Mouse (Mus musculus) kidney, embryonic 16.5 days (tissue): Measurements from ENCODE around the gene Polr2j. TPM values are rescaled to one million over a fixed set of nuclear protein-coding genes. Genes with fewer than 3 reads are reported as not detected.

Source experiments
- ATAC-seq: fragments of 200-750 bp; cut with Nextera tagmentation; 2 replicates; pipeline ENCODE4 v1.8.0; 2017; ENCODE audit warnings: moderate TSS enrichment; ENCODE audit not compliant: low FRiP score, low TSS enrichment
- H3K27ac ChIP-seq: fragments of 300-500 bp; sonication (generic); 2 replicates; pipeline ENCODE4 v1.5.1; 2014; ENCODE audit warnings: low read length
- H3K27me3 ChIP-seq: fragments of 300-500 bp; sonication (generic); 2 replicates; pipeline ENCODE4 v1.6.1; 2014; ENCODE audit warnings: low read length, control low read depth, mixed read lengths; ENCODE audit not compliant: insufficient read depth
- H3K36me3 ChIP-seq: fragments of 300-500 bp; sonication (generic); 2 replicates; pipeline ENCODE4 v1.6.1; 2014; ENCODE audit warnings: low read length, control low read depth, mixed read lengths; ENCODE audit not compliant: insufficient read depth
- H3K4me1 ChIP-seq: fragments of 300-500 bp; sonication (generic); 2 replicates; pipeline ENCODE4 v1.6.1; 2014; ENCODE audit warnings: low read length, control low read depth, mixed read lengths; ENCODE audit not compliant: insufficient read depth
- H3K4me2 ChIP-seq: fragments of 300-500 bp; sonication (generic); replicated peaks from 2 replicates; pipeline ENCODE4 v1.6.1; 2014; ENCODE audit warnings: low read depth, low read length
- H3K4me3 ChIP-seq: fragments of 300-500 bp; sonication (generic); 2 replicates; pipeline ENCODE4 v1.5.1; 2014; ENCODE audit warnings: mild to moderate bottlenecking, low read length
- H3K9ac ChIP-seq: fragments of 300-500 bp; sonication (generic); replicated peaks from 2 replicates; pipeline ENCODE4 v1.6.1; 2014; ENCODE audit warnings: low read length
- H3K9me3 ChIP-seq: fragments of 300-500 bp; sonication (generic); 2 replicates; pipeline ENCODE4 v1.6.1; 2016; ENCODE audit warnings: low read length, control low read depth
- WGBS: fragments of 180-500 bp; shearing (Covaris S2); extraction: QIAGEN DNeasy Blood & Tissue Kit; methylation state at CpG from one replicate; pipeline ENCODE4 v1.1.7; 2014; 5-methylcytosine and 5-hydroxymethylcytosine counted together
- microRNA-seq: library from miRNA; unstranded; fragments of <30 nt; microRNA quantifications from one replicate; pipeline ENCODE4, GENCODE M21; 2016
- polyA plus RNA-seq: library from polyadenylated mRNA; unstranded; fragments of >200 nt; fragmentation: Nextera tagmentation; extraction: Ambion mirVana; gene quantifications from 2 replicates; pipeline ENCODE4 v1.2.1, GENCODE M21; 2015

Gene Polr2j
- polyA plus RNA-seq, 1 experiment from 2014 or later, result 243 TPM

- H3K4me1 ChIP-seq, result peaks cover 14% of the 10 kb centered on the region
- no peaks in the 10 kb centered on the region for H3K36me3 ChIP-seq
- peak overlapping the region; percentile 62 for H3K4me3 ChIP-seq
- H3K4me2 ChIP-seq, result peak overlapping the region; percentile 98
- peaks cover 4% of the 10 kb centered on the region; the same call in 1 of the 2 replicates for H3K9me3 ChIP-seq
- peak overlapping the region; percentile 45; the same call in 1 of the 2 replicates for H3K27ac ChIP-seq
- ATAC-seq, result no peak
- no peaks in the 10 kb centered on the region for H3K27me3 ChIP-seq
- whole genome bisulfite sequencing, result 30% methylated on average over 17 of the region's 17 CpGs
- H3K9ac ChIP-seq, result peak overlapping the region; percentile 72
These were observed 55.2 kb downstream of the Polr2j start for GRCm38 (mm10) chr5:136171363-136172341.

Small RNA genes lying within 50 kb of the gene (microRNA-seq; reads per million reads assigned to microRNA genes)
- 1.7 reads per million, percentile 5 among the genes with 10 or more reads in this experiment for gene Mir7035

Other genes starting within 250 kb of the Polr2j start
- gene Hspb1, start 228.7 kb upstream of the Polr2j start, polyA plus RNA-seq, result 69.9 and 70.5 TPM in 2 replicates
- gene Ywhag, start 182.0 kb upstream of the Polr2j start, polyA plus RNA-seq, result 193 and 202 TPM in 2 replicates
- gene Ssc4d, start 142.1 kb upstream of the Polr2j start, polyA plus RNA-seq, result 11.3 and 11.8 TPM in 2 replicates
- gene Zp3, start 136.5 kb upstream of the Polr2j start, polyA plus RNA-seq, result 0.18 and 0.20 TPM in 2 replicates
- 32.9 and 36.3 TPM in 2 replicates for gene Dtx2, start 121.8 kb upstream of the Polr2j start, polyA plus RNA-seq
- gene Upk3b, start 78.1 kb upstream of the Polr2j start, polyA plus RNA-seq, result 3.6 and 6.1 TPM in 2 replicates
- 2.2 and 3.6 TPM in 2 replicates for gene Upk3bl, start 62.1 kb upstream of the Polr2j start, polyA plus RNA-seq
- gene Rasa4, start 32.7 kb upstream of the Polr2j start, polyA plus RNA-seq, result 15.9 and 18.5 TPM in 2 replicates
- 39.5 and 40.2 TPM in 2 replicates for gene Lrwd1, start 19.4 kb downstream of the Polr2j start, polyA plus RNA-seq
- 19.3 and 20.2 TPM in 2 replicates for gene Alkbh4, start 19.5 kb downstream of the Polr2j start, polyA plus RNA-seq
- gene Orai2, start 54.1 kb downstream of the Polr2j start, polyA plus RNA-seq, result 6.1 and 6.6 TPM in 2 replicates
- gene Prkrip1, start 82.3 kb downstream of the Polr2j start, polyA plus RNA-seq, result 47.1 and 52.0 TPM in 2 replicates
- 5.0 and 5.3 TPM in 2 replicates for gene Sh2b2, start 129.9 kb downstream of the Polr2j start, polyA plus RNA-seq